Mouse (Mus musculus) hindbrain, embryonic 11.5 days (tissue): ENCODE measurements around the gene Hsd3b2. TPM values are rescaled to one million over a fixed set of nuclear protein-coding genes. Genes with fewer than 3 reads are reported as not detected.

Experiments
- ATAC-seq: fragments of 200-750 bp; cut with Nextera tagmentation; 2 replicates; pipeline ENCODE4 v1.8.0; 2017; ENCODE audit warnings: mild to moderate bottlenecking, moderate TSS enrichment, moderate library complexity; ENCODE audit not compliant: low FRiP score
- DNase-seq: peaks from one replicate; pipeline ENCODE4 v3.0.0-alpha.2; 2015; ENCODE audit warnings: low spot score
- H3K27ac ChIP-seq: fragments of 300-500 bp; sonication (generic); 2 replicates; pipeline ENCODE4 v1.5.1; 2014; ENCODE audit warnings: mild to moderate bottlenecking, low read depth, low read length
- H3K27me3 ChIP-seq: fragments of 300-500 bp; sonication (generic); 2 replicates; pipeline ENCODE4 v1.6.1; 2014; ENCODE audit warnings: mild to moderate bottlenecking, low read length, moderate library complexity, mixed read lengths; ENCODE audit not compliant: control insufficient read depth, insufficient read depth
- H3K36me3 ChIP-seq: fragments of 300-500 bp; sonication (generic); 2 replicates; pipeline ENCODE4 v1.6.1; 2014; ENCODE audit warnings: mild to moderate bottlenecking, low read length, moderate library complexity, mixed read lengths; ENCODE audit not compliant: control insufficient read depth, insufficient read depth
- H3K4me1 ChIP-seq: fragments of 300-500 bp; sonication (generic); replicated peaks from 2 replicates; pipeline ENCODE4 v1.6.1; 2014; ENCODE audit warnings: low read length, mixed read lengths; ENCODE audit not compliant: control insufficient read depth, insufficient read depth
- H3K4me2 ChIP-seq: fragments of 300-500 bp; sonication (generic); replicated peaks from 2 replicates; pipeline ENCODE4 v1.6.1; 2014; ENCODE audit warnings: mild to moderate bottlenecking, low read depth, low read length
- H3K4me3 ChIP-seq: fragments of 300-500 bp; sonication (generic); 2 replicates; pipeline ENCODE4 v1.5.1; 2014; ENCODE audit warnings: low read depth, low read length
- H3K9ac ChIP-seq: fragments of 300-500 bp; sonication (generic); 2 replicates; pipeline ENCODE4 v1.6.1; 2014; ENCODE audit warnings: low read depth, low read length
- H3K9me3 ChIP-seq: fragments of 300-500 bp; sonication (generic); 2 replicates; pipeline ENCODE4 v1.6.1; 2016; ENCODE audit warnings: low read length; ENCODE audit not compliant: control insufficient read depth
- WGBS: fragments of 180-500 bp; shearing (Covaris S2); extraction: QIAGEN DNeasy Blood & Tissue Kit; methylation state at CpG from one replicate; pipeline ENCODE4 v1.1.7; 2014; 5-methylcytosine and 5-hydroxymethylcytosine counted together
- polyA plus RNA-seq: library from polyadenylated mRNA; unstranded; fragments of >200 nt; fragmentation: Nextera tagmentation; extraction: Ambion mirVana; gene quantifications from 2 replicates; pipeline ENCODE4 v1.2.1, GENCODE M21; 2014

Hsd3b2 gene
- polyA plus RNA-seq, 1 experiment from 2014 or later, result 0.08 TPM

- Histone ChIP-seq H3K36me3 (no peaks in the 10 kb centered on the region), H3K4me2 (no peak overlapping the region), H3K4me3 (no peak overlapping the region), H3K27ac (no peak overlapping the region), H3K4me1 (no peaks in the 10 kb centered on the region), H3K27me3 (no peaks in the 10 kb centered on the region), H3K9ac (no peak overlapping the region), H3K9me3 (no peaks in the 10 kb centered on the region)
- no peak for ATAC-seq
- DNase-seq, result no peak
- 85% methylated on average over 1 of the region's 1 CpGs for WGBS
Observed at GRCm38 (mm10) chr3:98682401-98682800, 41.9 kb downstream of the Hsd3b2 start.

- H3K36me3 ChIP-seq, result no peaks in the 10 kb centered on the region
- ATAC-seq, result no peak
- H3K4me2 ChIP-seq, result no peak overlapping the region
- H3K9me3 ChIP-seq, result no peaks in the 10 kb centered on the region
- no peak overlapping the region for H3K27ac ChIP-seq
- H3K27me3 ChIP-seq, result no peaks in the 10 kb centered on the region
- no peak overlapping the region for H3K9ac ChIP-seq
- no peak overlapping the region for H3K4me3 ChIP-seq
- no peak for DNase-seq
- H3K4me1 ChIP-seq, result no peaks in the 10 kb centered on the region
Observed at GRCm38 (mm10) chr3:98680786-98681185, 43.6 kb downstream of the Hsd3b2 start.

Other genes starting within 250 kb of the Hsd3b2 start
- not detected in 2 replicates for gene Hsd3b4, start 214.0 kb downstream of the Hsd3b2 start, polyA plus RNA-seq
- not detected in 2 replicates for gene Gm10681, start 135.7 kb downstream of the Hsd3b2 start, polyA plus RNA-seq
- not detected in 2 replicates for gene Hsd3b5, start 94.3 kb downstream of the Hsd3b2 start, polyA plus RNA-seq
- not detected in 2 replicates for gene Hsd3b3, start 38.6 kb upstream of the Hsd3b2 start, polyA plus RNA-seq
- gene Hsd3b6, start 89.9 kb upstream of the Hsd3b2 start, polyA plus RNA-seq, result 17.9 and 19.1 TPM in 2 replicates
- gene Hsd3b1, start 135.3 kb upstream of the Hsd3b2 start, polyA plus RNA-seq, result 0.32 and 0.76 TPM in 2 replicates
- gene Hao2, start 168.7 kb upstream of the Hsd3b2 start, polyA plus RNA-seq, result not detected in 2 replicates